In the genomic region with DNA sequence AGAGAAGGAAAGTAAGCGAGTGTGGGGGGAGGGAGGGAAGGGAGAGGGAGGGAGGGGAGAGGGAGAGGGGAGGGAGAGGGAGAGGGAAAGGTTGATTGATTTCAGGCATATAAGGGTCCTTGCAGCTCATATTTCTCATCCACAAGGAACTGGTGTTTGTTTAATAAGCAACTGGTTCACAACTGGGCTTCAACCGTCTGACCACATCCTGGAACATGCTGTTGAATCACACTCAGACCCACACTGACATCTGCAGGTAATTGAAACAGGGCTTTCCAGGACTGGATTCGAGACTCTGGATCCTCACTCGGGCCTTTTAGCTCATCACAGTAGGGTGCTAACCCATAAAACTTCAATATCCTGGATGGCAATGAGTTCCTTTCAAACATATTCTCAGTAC, we compare ENCODE assay signal across 14 mouse cellular contexts. TPM values are rescaled to one million over a fixed set of nuclear protein-coding genes. Genes with fewer than 3 reads are reported as not detected.
DNase-seq lines count a peak whose midpoint lies in the region; ATAC-seq and TF ChIP-seq lines count a peak whose summit lies in the region.
"Had no signal": no experiment of that assay in that cellular context is flagged by ENCODE, and none has a peak within 500 bp of the region (broad histone marks: within the 10 kb centered on the region; RNA-seq: fewer than 3 reads in every experiment).

No protein-coding gene starts in this region.

- no peak for TF ChIP-seq EP300 in heart, adult 2 months (IDR thresholded peaks at IDR 0.05; ENCODE audit: insufficient read depth, low read depth, low read length)

- no peaks in the 10 kb centered on the region for H3K36me3 ChIP-seq in heart, adult 2 months (ENCODE audit: control insufficient read depth, insufficient read depth, low read length)
- no peaks in the 10 kb centered on the region for H3K36me3 ChIP-seq in liver, adult 2 months (ENCODE audit: control insufficient read depth, insufficient read depth, low read length)
- H3K36me3 ChIP-seq in liver, embryonic 12.5 days: no peaks in the 10 kb centered on the region
- H3K36me3 ChIP-seq: intestine, embryonic 15.5 days; lung, embryonic 15.5 days had no signal

- no peak overlapping the region for H3K9ac ChIP-seq in heart, adult 2 months (ENCODE audit: low read depth, low read length)
- no peak overlapping the region for H3K9ac ChIP-seq in liver, adult 2 months (ENCODE audit: low read depth, low read length)
- no peak overlapping the region for H3K9ac ChIP-seq in liver, embryonic 12.5 days
- H3K9ac ChIP-seq: intestine, embryonic 15.5 days; lung, embryonic 15.5 days had no signal

- DNase-seq in heart, adult 2 months: no peak
- DNase-seq in heart, postnatal 25 days (ENCODE audit: low spot score): no peak
- DNase-seq in liver, adult 2 months (ENCODE audit: extremely low read depth, low read depth, low spot score): no peak
- DNase-seq in forelimb bud, embryonic 11.5 days (ENCODE audit: low read depth, low spot score): peak; percentile 73
- peak; percentile 41 for DNase-seq in mesoderm, embryonic 11.5 days (ENCODE audit: low read depth, low spot score)
- no peak for DNase-seq in thymus, postnatal 14 days
- DNase-seq: adrenal gland, postnatal 10 days; cerebellum, postnatal 36 days; right cerebral cortex, postnatal 25 days had no signal

- no peak for ATAC-seq in liver, embryonic 12.5 days
- no peak for ATAC-seq in erythroid progenitor cell, adult 5-6 weeks (replicated peaks; ENCODE audit: low FRiP score, poor library complexity, severe bottlenecking)
- ATAC-seq: intestine, embryonic 15.5 days had no signal

- no peak for TF ChIP-seq POLR2A in heart, adult 2 months (IDR thresholded peaks at IDR 0.05; ENCODE audit: insufficient read depth, low read depth, low read length)
- no peak for TF ChIP-seq POLR2A in liver, adult 2 months (IDR thresholded peaks at IDR 0.05; ENCODE audit: extremely low read depth, insufficient read depth, low read length)

- H3K27ac ChIP-seq in heart, adult 2 months: no peak overlapping the region
- H3K27ac ChIP-seq in liver, adult 2 months (replicated peaks; ENCODE audit: insufficient read depth, low read depth, low read length): no peak overlapping the region
- H3K27ac ChIP-seq in liver, embryonic 12.5 days: no peak overlapping the region
- H3K27ac ChIP-seq: intestine, embryonic 15.5 days; lung, embryonic 15.5 days had no signal

- no peak overlapping the region for H3K4me2 ChIP-seq in liver, embryonic 12.5 days
- H3K4me2 ChIP-seq: intestine, embryonic 15.5 days; lung, embryonic 15.5 days had no signal

- H3K27me3 ChIP-seq in heart, adult 2 months (ENCODE audit: control insufficient read depth, insufficient read depth, low read length): no peaks in the 10 kb centered on the region
- no peaks in the 10 kb centered on the region for H3K27me3 ChIP-seq in liver, adult 2 months (ENCODE audit: control insufficient read depth, insufficient read depth, low read length)
- no peaks in the 10 kb centered on the region for H3K27me3 ChIP-seq in liver, embryonic 12.5 days (replicated peaks)
- H3K27me3 ChIP-seq: intestine, embryonic 15.5 days; lung, embryonic 15.5 days had no signal

- no peaks in the 10 kb centered on the region for H3K79me2 ChIP-seq in heart, adult 2 months (replicated peaks; ENCODE audit: control insufficient read depth, insufficient read depth, low read length)
- H3K79me2 ChIP-seq in liver, adult 2 months (ENCODE audit: control insufficient read depth, insufficient read depth, low read length): no peaks in the 10 kb centered on the region

- no peaks in the 10 kb centered on the region for H3K4me1 ChIP-seq in heart, adult 2 months (ENCODE audit: control insufficient read depth, insufficient read depth, low read length)
- no peaks in the 10 kb centered on the region for H3K4me1 ChIP-seq in liver, adult 2 months (ENCODE audit: control insufficient read depth, insufficient read depth, low read length)
- 0 out of 2 replicates have a peak, but pooled peaks cover 6% of the 10 kb centered on the region for H3K4me1 ChIP-seq in liver, embryonic 12.5 days
- H3K4me1 ChIP-seq: intestine, embryonic 15.5 days had no signal

- peak; percentile 67 for TF ChIP-seq CTCF in heart, adult 2 months (IDR thresholded peaks at IDR 0.05)
- 0 out of 2 replicates have a peak, but pooled peaks have one; percentile 10 for TF ChIP-seq CTCF in liver, adult 2 months (IDR thresholded peaks at IDR 0.05; ENCODE audit: low read depth, low read length)

- 29% methylated on average over 4 of the region's 4 CpGs for WGBS in heart, adult 2 months
- WGBS in liver, adult 2 months: 36% methylated on average over 3 of the region's 4 CpGs
- WGBS in liver, embryonic 12.5 days (ENCODE audit: insufficient replicate concordance): 41% methylated on average over 3 of the region's 4 CpGs

- H3K4me3 ChIP-seq in heart, adult 2 months: no peak overlapping the region
- H3K4me3 ChIP-seq in liver, adult 2 months (ENCODE audit: insufficient read depth, low read depth, low read length): no peak overlapping the region
- H3K4me3 ChIP-seq in liver, embryonic 12.5 days: no peak overlapping the region
- H3K4me3 ChIP-seq: intestine, embryonic 15.5 days; lung, embryonic 15.5 days had no signal

- intact Hi-C loops in heart, adult 2 months (cut with DNase I): loop anchor here (2.0 to 10.0 kb wide), 2 partner anchors 179 to 209 kb away; no protein-coding TSS in a partner anchor
- intact Hi-C loops in heart, postnatal 25 days (cut with DNase I): loop anchor here (5.0 kb wide), 1 partner anchor 176 kb away; no protein-coding TSS in a partner anchor

- no peaks in the 10 kb centered on the region for H3K9me3 ChIP-seq in liver, embryonic 12.5 days (replicated peaks)
- H3K9me3 ChIP-seq: intestine, embryonic 15.5 days; lung, embryonic 15.5 days had no signal

RNA-seq across cellular contexts. Expression of a gene that starts 6.2 kb away (rescaled TPM):
- not detected for total RNA-seq in heart, adult 2 months (2021)
- 0.38 TPM in 1 of 2 replicates, not detected in the other for polyA plus RNA-seq in heart, adult 2 months (2012; rRNA removed)
- not detected for total RNA-seq in heart, postnatal 25 days (2021)
- not detected in 2 replicates for total RNA-seq in liver, adult 2 months (2014; rRNA removed)
- not detected in 2 replicates for polyA plus RNA-seq in liver, adult 2 months (2012; rRNA removed)
- 2.7 and 3.0 TPM in 2 replicates for polyA plus RNA-seq in liver, embryonic 12.5 days (2016; fragmentation: Nextera tagmentation; extraction: Ambion mirVana)
- total RNA-seq in erythroid progenitor cell, adult 5-6 weeks (2015; ENCODE audit: low replicate concordance): not detected in 2 replicates
- total RNA-seq in erythroid progenitor cell, adult 5-6 weeks (2017; ENCODE audit: low replicate concordance): not detected in 2 replicates
- total RNA-seq: adrenal gland, postnatal 10 days had no signal

RNA-seq across cellular contexts. Expression of a gene that starts 35.9 kb away (rescaled TPM):
- 1 to 10 TPM; 2.2 to 4.3 TPM for total RNA-seq in heart, adult 2 months (2021)
- 1.6 and 3.5 TPM in 2 replicates for polyA plus RNA-seq in heart, adult 2 months (2012; rRNA removed)
- total RNA-seq in heart, postnatal 25 days (2021): 1 to 10 TPM; 2.6 to 3.3 TPM
- 1.2 and 1.5 TPM in 2 replicates for total RNA-seq in liver, adult 2 months (2014; rRNA removed)
- 1.0 and 1.6 TPM in 2 replicates for polyA plus RNA-seq in liver, adult 2 months (2012; rRNA removed)
- polyA plus RNA-seq in liver, embryonic 12.5 days (2016; fragmentation: Nextera tagmentation; extraction: Ambion mirVana): 6.7 and 7.9 TPM in 2 replicates
- 12.6 and 17.3 TPM in 2 replicates for total RNA-seq in erythroid progenitor cell, adult 5-6 weeks (2015; ENCODE audit: low replicate concordance)
- 6.5 and 9.1 TPM in 2 replicates for total RNA-seq in erythroid progenitor cell, adult 5-6 weeks (2017; ENCODE audit: low replicate concordance)

RNA-seq across cellular contexts. Expression of a gene that starts 39.5 kb away (rescaled TPM):
- total RNA-seq in heart, adult 2 months (2021): not detected
- not detected in 2 replicates for polyA plus RNA-seq in heart, adult 2 months (2012; rRNA removed)
- total RNA-seq in heart, postnatal 25 days (2021): not detected
- not detected in 2 replicates for total RNA-seq in liver, adult 2 months (2014; rRNA removed)
- polyA plus RNA-seq in liver, adult 2 months (2012; rRNA removed): not detected in 2 replicates
- polyA plus RNA-seq in liver, embryonic 12.5 days (2016; fragmentation: Nextera tagmentation; extraction: Ambion mirVana): not detected in 2 replicates
- not detected in 2 replicates for total RNA-seq in erythroid progenitor cell, adult 5-6 weeks (2015; ENCODE audit: low replicate concordance)
- not detected in 2 replicates for total RNA-seq in erythroid progenitor cell, adult 5-6 weeks (2017; ENCODE audit: low replicate concordance)
- total RNA-seq: adrenal gland, postnatal 10 days had no signal
- polyA plus RNA-seq: intestine, embryonic 15.5 days; lung, embryonic 15.5 days; neural tube, embryonic 11.5 days had no signal

Comparison
In these comparisons a context has a peak if more than half of its experiments do, and no peak if none do; other contexts are left out.
1. DNase-seq: peak in forelimb bud, embryonic 11.5 days (single experiment) and mesoderm, embryonic 11.5 days (single experiment); none in heart, adult 2 months (0 of 2), heart, postnatal 25 days (single experiment), liver, adult 2 months (single experiment) and thymus, postnatal 14 days (single experiment).